Mouse (Mus musculus): ENCODE data around the gene Alox8.

DNA sequence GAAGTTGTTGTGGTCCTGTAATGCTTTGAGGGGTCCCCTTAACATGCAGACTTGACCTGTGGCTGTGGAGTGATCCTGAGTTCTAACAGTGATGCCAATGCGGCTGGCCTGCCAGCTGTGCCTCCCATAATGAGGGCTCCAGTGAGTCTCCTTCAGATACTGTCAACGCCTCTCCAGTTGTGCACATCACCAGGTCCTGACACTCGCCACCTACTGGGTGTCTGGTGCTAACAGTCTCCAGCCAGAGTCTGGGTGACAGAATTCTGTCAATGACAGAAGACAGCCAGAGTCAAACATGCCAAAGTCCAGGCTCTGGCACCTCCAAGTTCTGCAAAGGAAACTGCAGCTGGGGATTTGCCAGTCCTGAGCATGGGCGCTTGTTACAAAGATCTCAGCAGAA is 23.4 kb upstream of the Alox8 start:
- TF ChIP-seq CTCF (IDR thresholded peaks at IDR 0.05; ENCODE audit: extremely low read depth, insufficient read depth, low read length) (no peak), POLR2A (IDR thresholded peaks at IDR 0.05; ENCODE audit: extremely low read depth, insufficient read depth, low read length) (no peak)

All from cortical plate, adult 2 months (tissue).